Mouse (Mus musculus): Measurements from ENCODE around the gene Lrch1. TPM values are rescaled to one million over a fixed set of nuclear protein-coding genes. Genes with fewer than 3 reads are reported as not detected.

Lrch1 gene
- polyA plus RNA-seq, 1 experiment from 2014 or later = 13.0 TPM

DNA sequence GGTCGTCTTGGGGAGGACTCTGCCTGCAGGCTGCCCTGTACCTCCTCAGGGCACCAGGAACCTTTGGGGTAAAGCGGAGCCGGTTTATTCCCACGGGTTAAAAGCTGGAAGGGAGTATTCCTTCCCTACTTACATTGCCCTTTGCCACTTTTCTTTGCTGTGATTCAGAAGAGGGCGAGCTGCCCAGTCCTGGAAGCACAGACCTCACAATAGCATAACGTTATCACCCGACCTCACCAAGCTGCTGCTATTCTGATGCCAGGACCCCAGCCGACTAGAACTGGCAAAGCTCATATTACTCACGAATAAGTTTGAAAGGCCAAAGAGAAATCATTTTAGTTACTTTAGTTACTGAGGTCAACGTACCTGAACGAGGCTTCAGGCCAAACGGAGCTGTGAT, 152.7 kb downstream of the Lrch1 start:
- no peak for ATAC-seq
- in situ Hi-C loops (cut with MboI; ENCODE audit: low pct_unique_long_range_greater_than_20kb) = no loop called here

DNA sequence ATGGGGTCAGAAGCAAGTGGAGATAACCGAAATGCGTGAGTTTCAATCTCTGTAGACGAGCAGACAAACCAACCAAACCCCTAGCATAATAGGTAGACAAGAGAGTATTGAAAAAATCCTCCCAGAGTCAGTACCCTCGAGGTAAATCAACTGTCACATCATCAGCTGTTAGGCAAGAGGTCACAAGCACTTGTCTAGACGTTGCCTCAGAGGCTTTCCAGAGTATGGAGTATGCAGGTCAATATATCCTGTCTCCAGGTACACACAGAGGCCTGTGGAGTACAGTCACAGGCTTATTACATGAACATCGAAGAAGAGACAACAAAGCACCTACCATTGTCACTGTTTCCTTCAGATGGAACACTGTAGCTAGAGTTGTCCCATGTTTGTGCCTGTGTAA, 154.9 kb downstream of the Lrch1 start:
- in situ Hi-C loops (cut with MboI; ENCODE audit: low pct_unique_long_range_greater_than_20kb) = no loop called here
- H3K27me3 ChIP-seq = no peaks in the 10 kb centered on the region
- DNase-seq (ENCODE audit: low read depth, low spot score) = no peak
- ATAC-seq = no peak
- CTCF ChIA-PET = no interaction called here
- TF ChIP-seq CTCF (IDR thresholded peaks at IDR 0.05) = no peak
- POLR2A ChIA-PET = no interaction called here

More for the DNA sequence above, 152.7 kb downstream of the Lrch1 start:
- ChIA-PET CTCF (interaction anchor here (1.1 to 1.7 kb wide), 2 partner anchors 12 to 15 kb away, joined by 3 to 4 read pairs; no protein-coding TSS in a partner anchor), POLR2A (no interaction called here)
- no peak for TF ChIP-seq CTCF (IDR thresholded peaks at IDR 0.05)
- H3K27me3 ChIP-seq = no peaks in the 10 kb centered on the region
- no peak for DNase-seq (ENCODE audit: low read depth, low spot score)

- DNase-seq (ENCODE audit: low read depth, low spot score) = no peak
- no peaks in the 10 kb centered on the region for H3K27me3 ChIP-seq
- no peak for TF ChIP-seq CTCF (IDR thresholded peaks at IDR 0.05)
- ATAC-seq = no peak
- in situ Hi-C loops (cut with MboI; ENCODE audit: low pct_unique_long_range_greater_than_20kb) = no loop called here
- ChIA-PET POLR2A (interaction anchor here (0.7 kb wide), 1 partner anchor 166 kb away, joined by 3 read pairs; no protein-coding TSS in a partner anchor), CTCF (interaction anchor here (0.9 to 1.6 kb wide), 6 partner anchors 11 to 201 kb away, joined by 3 to 4 read pairs (median 3); no protein-coding TSS in a partner anchor)
These were observed 157.1 kb downstream of the Lrch1 start for GRCm38 (mm10) chr14:74790535-74790934.

DNA sequence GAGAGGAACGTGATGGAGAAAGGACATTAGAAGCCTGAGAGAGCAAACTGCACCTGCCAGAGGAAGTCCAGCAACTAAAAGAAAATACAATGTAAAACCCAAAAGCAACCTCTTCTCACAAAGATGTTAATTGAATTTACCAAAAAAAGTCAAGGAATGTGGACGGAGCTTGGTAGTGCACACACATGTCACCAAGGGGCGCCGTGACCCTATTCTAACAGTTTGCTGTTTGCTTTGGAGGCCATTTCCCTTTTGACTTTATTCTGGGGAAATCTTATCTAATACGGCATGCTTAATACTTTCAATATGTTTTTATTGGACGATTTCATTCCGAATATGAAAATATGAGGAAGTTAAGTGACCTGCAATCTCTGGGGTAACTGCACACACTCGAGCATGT, 158.9 kb downstream of the Lrch1 start:
- in situ Hi-C loops (cut with MboI; ENCODE audit: low pct_unique_long_range_greater_than_20kb) = no loop called here
- no peaks in the 10 kb centered on the region for H3K27me3 ChIP-seq
- TF ChIP-seq CTCF (IDR thresholded peaks at IDR 0.05) = peak; percentile 51
- ChIA-PET POLR2A (no interaction called here), CTCF (interaction anchor here (0.7 to 1.6 kb wide), 2 partner anchors 160 to 202 kb away, joined by 3 read pairs; no protein-coding TSS in a partner anchor)
- no peak for ATAC-seq
- DNase-seq (ENCODE audit: low read depth, low spot score) = no peak

DNA sequence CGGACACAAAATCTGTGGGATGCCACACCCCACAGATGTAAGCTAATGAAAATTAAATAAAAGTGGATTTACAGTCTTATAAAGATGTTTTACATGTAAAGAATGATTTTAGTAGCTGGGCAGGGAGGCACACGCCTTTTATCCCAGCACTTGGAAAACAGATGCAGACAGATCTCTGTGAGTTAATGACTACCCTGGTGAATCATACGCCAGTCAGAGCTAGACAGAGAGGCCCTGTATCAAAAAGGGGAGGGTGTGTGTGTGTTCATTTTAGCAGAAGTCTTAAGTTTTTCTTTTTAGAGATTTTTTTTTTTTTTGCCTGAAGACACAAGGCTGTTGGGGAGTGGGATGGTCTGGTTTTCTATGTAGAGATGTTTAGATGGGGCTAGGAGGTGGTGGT, 160.0 kb downstream of the Lrch1 start:
- H3K27me3 ChIP-seq = no peaks in the 10 kb centered on the region
- DNase-seq (ENCODE audit: low read depth, low spot score) (no peak), ATAC-seq (peak; percentile 95)
- CTCF ChIA-PET = no interaction called here
- no peak for TF ChIP-seq CTCF (IDR thresholded peaks at IDR 0.05)
- POLR2A ChIA-PET = no interaction called here
- in situ Hi-C loops (cut with MboI; ENCODE audit: low pct_unique_long_range_greater_than_20kb) = no loop called here

DNA sequence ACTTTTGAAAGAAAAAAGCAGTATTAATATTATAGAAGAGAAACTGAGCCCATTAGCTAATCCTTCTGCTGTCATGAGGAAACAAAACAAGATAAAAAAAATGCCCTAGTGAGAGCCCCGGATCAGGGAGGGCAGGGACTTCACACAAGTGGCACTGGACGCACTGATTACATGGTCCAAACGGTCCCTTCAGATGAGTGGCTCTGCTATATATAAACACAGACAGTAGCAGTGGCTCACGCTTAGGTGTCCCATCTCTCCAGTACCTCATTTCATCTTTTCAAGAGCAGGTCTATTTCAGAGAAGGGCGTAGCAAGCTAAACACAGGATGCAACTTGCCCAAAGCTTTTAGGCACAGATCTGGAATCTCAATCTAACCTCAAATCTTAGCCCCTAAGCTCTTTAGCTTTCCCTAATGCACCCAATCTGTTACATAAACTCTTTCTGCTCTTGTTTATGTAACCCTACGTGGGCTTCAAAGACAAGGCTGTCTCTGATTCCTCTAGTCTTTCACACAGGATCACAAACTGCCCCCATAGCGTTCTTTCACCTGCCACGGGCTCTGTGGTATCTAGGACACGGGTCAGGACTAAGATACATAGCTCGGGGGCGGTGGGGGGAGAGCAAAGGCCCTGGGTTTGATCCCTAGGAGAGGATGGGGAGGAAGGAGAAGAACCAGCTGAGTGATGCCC, 163.3 kb downstream of the Lrch1 start:
- DNase-seq (ENCODE audit: low read depth, low spot score) (no peak), ATAC-seq (no peak)
- TF ChIP-seq CTCF (IDR thresholded peaks at IDR 0.05) = no peak
- H3K27me3 ChIP-seq = no peaks in the 10 kb centered on the region
- in situ Hi-C loops (cut with MboI; ENCODE audit: low pct_unique_long_range_greater_than_20kb) = no loop called here
- CTCF ChIA-PET = interaction anchor here (1.0 to 1.3 kb wide), 2 partner anchors 9 to 13 kb away, joined by 3 to 5 read pairs; no protein-coding TSS in a partner anchor
- POLR2A ChIA-PET = no interaction called here

GRCm38 (mm10) chr14:74774046-74774619, 173.5 kb downstream of the Lrch1 start:
- H3K27me3 ChIP-seq = no peaks in the 10 kb centered on the region
- ATAC-seq = no peak
- TF ChIP-seq CTCF (IDR thresholded peaks at IDR 0.05) = no peak
- ChIA-PET CTCF (no interaction called here), POLR2A (no interaction called here)
- in situ Hi-C loops (cut with MboI; ENCODE audit: low pct_unique_long_range_greater_than_20kb) = no loop called here
- DNase-seq (ENCODE audit: low read depth, low spot score) = no peak

DNA sequence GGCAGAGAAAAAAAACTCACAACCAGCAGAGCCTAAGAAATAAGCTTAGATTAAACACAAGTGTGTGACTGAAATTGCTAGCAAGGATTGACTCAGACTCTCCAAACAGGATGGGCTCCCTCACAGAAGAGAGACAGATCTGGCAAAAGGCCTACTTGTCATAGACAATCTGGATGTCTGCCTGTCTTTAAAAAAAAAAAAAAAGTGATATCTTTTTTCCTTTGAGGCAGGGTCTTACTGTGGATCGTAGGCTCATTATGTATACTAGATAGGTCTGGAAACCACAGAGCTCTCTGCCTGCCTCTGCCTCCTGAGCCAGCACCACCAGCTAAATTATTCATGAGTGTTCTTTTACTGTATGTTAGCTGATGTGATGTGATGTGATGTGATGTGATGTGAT, 179.8 kb downstream of the Lrch1 start:
- DNase-seq (ENCODE audit: low read depth, low spot score) = no peak
- no peak for TF ChIP-seq CTCF (IDR thresholded peaks at IDR 0.05)
- POLR2A ChIA-PET = no interaction called here

GRCm38 (mm10) chr14:74764191-74764918, 183.3 kb downstream of the Lrch1 start:
- ATAC-seq = peak; percentile 67
- no peaks in the 10 kb centered on the region for H3K27me3 ChIP-seq
- CTCF ChIA-PET = interaction anchor here (0.7 to 1.9 kb wide), 9 partner anchors 11 to 226 kb away, joined by 3 to 5 read pairs (median 4); no protein-coding TSS in a partner anchor
- TF ChIP-seq CTCF (IDR thresholded peaks at IDR 0.05) = peak; percentile 91
- DNase-seq (ENCODE audit: low read depth, low spot score) = no peak
- in situ Hi-C loops (cut with MboI; ENCODE audit: low pct_unique_long_range_greater_than_20kb) = loop anchor here (5.0 kb wide), 2 partner anchors 188 to 228 kb away; no protein-coding TSS in a partner anchor
- POLR2A ChIA-PET = no interaction called here

More for the DNA sequence above, 179.8 kb downstream of the Lrch1 start:
- CTCF ChIA-PET = interaction anchor here (0.6 to 1.6 kb wide), 4 partner anchors 53 to 401 kb away, joined by 3 to 5 read pairs (median 3); no protein-coding TSS in a partner anchor
- H3K27me3 ChIP-seq = no peaks in the 10 kb centered on the region
- in situ Hi-C loops (cut with MboI; ENCODE audit: low pct_unique_long_range_greater_than_20kb) = no loop called here
- ATAC-seq = no peak

DNA sequence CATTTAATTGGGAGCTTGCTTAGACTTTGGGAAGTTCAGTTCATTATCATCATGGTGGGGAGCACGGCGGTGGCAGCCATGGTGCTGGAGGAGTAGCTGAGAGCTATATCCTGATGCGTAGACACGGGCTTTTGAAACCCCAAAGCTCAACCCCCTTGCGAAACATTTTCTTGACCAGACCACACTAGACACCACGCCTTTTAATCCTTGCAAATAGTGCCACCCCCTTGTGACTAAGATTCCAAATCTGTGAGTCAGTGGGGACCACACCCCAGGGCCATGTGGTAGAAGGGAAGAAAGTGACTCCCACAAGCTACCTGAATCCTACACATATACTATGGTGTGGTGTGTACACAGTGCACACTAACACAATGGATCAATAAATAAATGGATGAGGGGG, 210.8 kb downstream of the Lrch1 start:
- in situ Hi-C loops (cut with MboI; ENCODE audit: low pct_unique_long_range_greater_than_20kb) = no loop called here
- DNase-seq (ENCODE audit: low read depth, low spot score) (no peak), ATAC-seq (no peak)
- no peaks in the 10 kb centered on the region for H3K27me3 ChIP-seq
- no peak for TF ChIP-seq CTCF (IDR thresholded peaks at IDR 0.05)
- POLR2A ChIA-PET = no interaction called here
- CTCF ChIA-PET = no interaction called here

All from Patski (cell line).